Mouse (Mus musculus): ENCODE measurements around the gene Chst13.

The Chst13 gene

GRCm38 (mm10) chr6:90319475-90320191 lies 5.4 kb downstream of the Chst13 start:
- no peak for DNase-seq (ENCODE audit: low read depth, low spot score)

GRCm38 (mm10) chr6:90319019-90319418 lies 6.0 kb downstream of the Chst13 start:
- DNase-seq (ENCODE audit: low read depth, low spot score), result no peak

GRCm38 (mm10) chr6:90317510-90318258 lies 7.3 kb downstream of the Chst13 start:
- DNase-seq (ENCODE audit: low read depth, low spot score), result no peak

- no peak for DNase-seq (ENCODE audit: low read depth, low spot score)
Observed at GRCm38 (mm10) chr6:90315961-90316360, 9.0 kb downstream of the Chst13 start.

- no peak for DNase-seq (ENCODE audit: low read depth, low spot score)
Observed at GRCm38 (mm10) chr6:90308839-90309778, 15.9 kb downstream of the Chst13 start.

GRCm38 (mm10) chr6:90306315-90306975 lies 18.5 kb downstream of the Chst13 start:
- DNase-seq (ENCODE audit: low read depth, low spot score), result no peak

GRCm38 (mm10) chr6:90300919-90301318 lies 24.1 kb downstream of the Chst13 start, which contains the start of gene BC048671:
BC048671 (plus strand) TSS chr6:90301219.
- no peak for DNase-seq (ENCODE audit: low read depth, low spot score)

GRCm38 (mm10) chr6:90288265-90288664 lies 36.7 kb downstream of the Chst13 start:
- DNase-seq (ENCODE audit: low read depth, low spot score), result no peak

Data from CD4-positive, CD25-positive, alpha-beta regulatory T cell, adult 2 months (primary cell).